Mouse (Mus musculus) limb, embryonic 14.5 days (tissue): ENCODE results near the gene Ccdc159. TPM values are rescaled to one million over a fixed set of nuclear protein-coding genes. Genes with fewer than 3 reads are reported as not detected.
A peak's percentile ranks its signal among the peaks of the same experiment; 100 is the strongest.

Experiments
- ATAC-seq: fragments of 200-750 bp; cut with Nextera tagmentation; 2 replicates; pipeline ENCODE4 v1.8.0; 2017; ENCODE audit warnings: low read depth, moderate number of reproducible peaks, moderate TSS enrichment; ENCODE audit not compliant: low FRiP score
- DNase-seq: peaks from one replicate; pipeline ENCODE4 v3.0.0-alpha.2; 2015; ENCODE audit warnings: low spot score
- H3K27ac ChIP-seq: fragments of 300-500 bp; sonication (generic); replicated peaks from 2 replicates; pipeline ENCODE4 v1.5.1; 2014; ENCODE audit warnings: low read depth, mild to moderate bottlenecking, low read length, moderate library complexity, mixed read lengths
- H3K27me3 ChIP-seq: fragments of 300-500 bp; sonication (generic); 2 replicates; pipeline ENCODE4 v1.6.1; 2014; ENCODE audit warnings: low read length, mixed read lengths; ENCODE audit not compliant: control insufficient read depth, insufficient read depth
- H3K36me3 ChIP-seq: fragments of 300-500 bp; sonication (generic); 2 replicates; pipeline ENCODE4 v1.6.1; 2014; ENCODE audit warnings: mild to moderate bottlenecking, low read length, moderate library complexity, mixed read lengths; ENCODE audit not compliant: control insufficient read depth, insufficient read depth
- H3K4me1 ChIP-seq: fragments of 300-500 bp; sonication (generic); 2 replicates; pipeline ENCODE4 v1.6.1; 2014; ENCODE audit warnings: antibody characterized with exemption, low read length, mixed read lengths; ENCODE audit not compliant: control insufficient read depth, insufficient read depth
- H3K4me2 ChIP-seq: fragments of 300-500 bp; sonication (generic); replicated peaks from 2 replicates; pipeline ENCODE4 v1.6.1; 2014; ENCODE audit warnings: low read depth, mild to moderate bottlenecking, low read length, moderate library complexity; ENCODE audit not compliant: severe bottlenecking
- H3K4me3 ChIP-seq: fragments of 300-500 bp; sonication (generic); replicated peaks from 2 replicates; pipeline ENCODE4 v1.5.1; 2014; ENCODE audit warnings: low read length
- H3K9ac ChIP-seq: fragments of 300-500 bp; sonication (generic); 2 replicates; pipeline ENCODE4 v1.6.1; 2014; ENCODE audit warnings: mild to moderate bottlenecking, low read depth, low read length, moderate library complexity; ENCODE audit not compliant: severe bottlenecking
- H3K9me3 ChIP-seq: fragments of 300-500 bp; sonication (generic); 2 replicates; pipeline ENCODE4 v1.6.1; 2016; ENCODE audit warnings: low read length; ENCODE audit not compliant: control insufficient read depth
- POLR2A ChIP-seq: fragments of 200-500 bp; IDR thresholded peaks from 2 replicates; pipeline ENCODE4 v1.8.0; 2012; ENCODE audit warnings: inconsistent platforms, mild to moderate bottlenecking, moderate library complexity, borderline replicate concordance; ENCODE audit not compliant: insufficient read depth, insufficient read length; ENCODE audit errors: extremely low read depth
- WGBS: fragments of 180-500 bp; shearing (Covaris S2); extraction: QIAGEN DNeasy Blood & Tissue Kit; methylation state at CpG from one replicate; pipeline ENCODE4 v1.1.7; 2014; 5-methylcytosine and 5-hydroxymethylcytosine counted together
- polyA plus RNA-seq, 2 experiments: library from polyadenylated mRNA; depleted of rRNA in 1 of 2; stranded (reverse) in 1 of 2; unstranded in 1 of 2; fragments of >200 nt; fragmentation: Nextera tagmentation in 1 of 2; extraction: Ambion mirVana in 1 of 2; gene quantifications; 2 replicates each; pipeline versions ENCODE4 v1.2.1 to v1.2.3; 2012 to 2014

Ccdc159 gene
- polyA plus RNA-seq, 2 experiments: 2.8 to 9.6 TPM

DNA sequence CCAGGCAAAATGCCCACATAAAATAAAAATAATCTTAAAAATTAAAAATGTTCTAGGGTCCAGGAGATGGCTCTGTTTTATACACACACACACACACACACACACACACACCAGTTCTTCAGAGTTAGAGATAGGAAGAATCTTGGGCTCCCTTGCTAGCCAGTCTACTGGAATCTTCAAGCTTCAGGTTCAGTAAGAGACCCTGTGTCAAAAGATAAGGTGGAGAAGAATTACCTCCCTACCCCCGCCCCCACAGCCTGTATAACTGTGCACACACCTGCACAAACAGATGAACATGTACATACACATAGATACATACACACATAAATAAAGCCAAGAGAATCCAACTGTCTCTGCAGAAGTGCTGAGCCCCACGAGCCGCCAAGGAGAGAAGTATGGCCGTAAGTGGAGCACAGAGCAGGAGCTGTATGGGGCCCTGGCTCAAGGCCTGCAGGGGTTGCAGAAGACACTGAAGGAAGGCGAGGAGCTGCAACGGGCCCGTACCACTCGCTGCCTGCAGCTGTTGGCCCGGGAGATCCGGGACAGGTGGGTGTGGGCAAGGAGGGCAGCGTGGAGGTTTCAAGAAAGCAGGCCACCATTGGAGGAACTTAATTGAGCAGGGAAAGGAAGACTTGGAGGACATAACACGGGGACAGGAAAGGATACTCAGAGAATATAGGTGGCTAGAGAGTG lies 5.3 kb downstream of the Ccdc159 start:
- no peaks in the 10 kb centered on the region for H3K9me3 ChIP-seq
- TF ChIP-seq POLR2A: no peak

DNA sequence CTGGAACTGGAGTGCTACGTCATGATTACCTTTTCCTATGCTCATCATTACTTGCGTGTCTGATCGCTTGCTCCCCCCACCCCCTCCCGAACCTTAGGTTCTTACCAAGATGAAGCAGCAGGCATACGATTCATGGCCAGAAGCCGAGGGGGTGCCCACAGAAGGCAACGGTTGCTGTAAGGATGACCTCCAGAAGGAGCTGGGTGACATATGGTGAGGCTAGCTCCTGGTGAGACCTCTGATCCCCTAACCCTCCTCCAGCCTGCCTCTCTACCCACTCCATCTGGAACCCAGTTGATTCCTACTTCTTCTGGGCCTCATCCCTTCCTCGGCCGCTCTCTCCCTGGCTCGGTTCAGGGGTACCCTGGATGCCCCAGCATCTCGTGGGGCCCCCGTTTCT lies 6.8 kb downstream of the Ccdc159 start:
- Histone ChIP-seq H3K4me1 (peaks cover 3% of the 10 kb centered on the region; the same call in 1 of the 2 replicates), H3K4me2 (no peak overlapping the region), H3K9ac (no peak overlapping the region), H3K27me3 (no peaks in the 10 kb centered on the region), H3K9me3 (no peaks in the 10 kb centered on the region), H3K36me3 (no peaks in the 10 kb centered on the region), H3K4me3 (no peak overlapping the region), H3K27ac (no peak overlapping the region)
- DNase-seq (no peak), ATAC-seq (no peak)
- TF ChIP-seq POLR2A: no peak
- WGBS: 85% methylated on average over 12 of the region's 12 CpGs

More for the DNA sequence above, 5.3 kb downstream of the Ccdc159 start:
- whole genome bisulfite sequencing: 59% methylated on average over 12 of the region's 12 CpGs
- no peaks in the 10 kb centered on the region for H3K27me3 ChIP-seq
- no peak overlapping the region for H3K27ac ChIP-seq
- no peak for DNase-seq
- H3K9ac ChIP-seq: no peak overlapping the region
- no peak for ATAC-seq
- peaks cover 3% of the 10 kb centered on the region; the same call in 1 of the 2 replicates for H3K4me1 ChIP-seq
- H3K4me3 ChIP-seq: no peak overlapping the region
- H3K36me3 ChIP-seq: no peaks in the 10 kb centered on the region
- H3K4me2 ChIP-seq: no peak overlapping the region

DNA sequence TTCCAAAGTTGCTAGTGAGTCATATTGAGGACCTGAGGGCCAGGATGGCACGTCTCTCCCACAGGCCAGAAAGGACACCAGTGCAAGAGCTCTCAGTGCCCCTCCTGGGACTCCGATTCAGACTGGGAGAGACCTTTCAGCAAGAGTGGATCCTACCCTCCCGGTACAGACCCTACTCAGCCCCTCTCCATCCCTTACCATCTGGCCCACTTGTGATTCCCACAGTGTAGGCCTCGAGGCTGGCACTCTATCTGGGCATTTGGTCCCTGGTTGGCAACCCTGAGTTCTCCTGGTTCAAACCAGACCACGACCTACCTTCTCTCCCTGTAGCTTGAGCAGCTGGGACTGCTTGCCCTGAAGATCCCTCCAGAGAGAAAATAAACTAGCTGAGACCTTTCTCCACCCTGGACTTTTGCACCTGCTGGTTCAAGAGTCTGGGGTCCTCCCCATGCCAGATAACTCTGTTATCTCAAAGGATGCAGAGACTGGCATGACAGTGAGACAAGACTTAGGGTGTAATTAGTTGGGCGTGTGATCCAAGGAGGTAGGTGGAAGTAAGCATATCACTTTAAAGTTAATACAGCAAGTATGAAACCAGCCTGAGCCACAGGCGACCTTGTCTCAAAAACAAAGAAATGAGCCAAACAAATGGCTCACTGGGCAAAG lies 8.3 kb downstream of the Ccdc159 start:
- peak overlapping the region; percentile 72; the same call in 1 of the 2 replicates for H3K4me2 ChIP-seq

GRCm38 (mm10) chr9:21936692-21937570 lies 9.7 kb downstream of the Ccdc159 start, which contains the start of gene Plppr2:
Plppr2 (plus strand) TSS chr9:21937033.
- WGBS: 3% methylated on average over 43 of the region's 43 CpGs
- DNase-seq (peak; percentile 95), ATAC-seq (peak; percentile 97)
- 0 out of 2 replicates have a peak, but pooled peaks have one; percentile 39 for TF ChIP-seq POLR2A
- Histone ChIP-seq H3K4me3 (peak within 1 kb of the TSS; percentile 58), H3K36me3 (peaks cover 8% of the 10 kb centered on the region; the same call in 1 of the 2 replicates), H3K4me2 (peak within 1 kb of the TSS; percentile 72), H3K4me1 (peaks cover 3% of the 10 kb centered on the region; the same call in 1 of the 2 replicates), H3K9ac (peak within 1 kb of the TSS; percentile 59), H3K27ac (peak within 1 kb of the TSS; percentile 19; the same call in 1 of the 2 replicates), H3K9me3 (no peaks in the 10 kb centered on the region), H3K27me3 (no peaks in the 10 kb centered on the region)

More for the DNA sequence above, 8.3 kb downstream of the Ccdc159 start:
- TF ChIP-seq POLR2A: no peak
- no peak overlapping the region for H3K4me3 ChIP-seq
- H3K27ac ChIP-seq: no peak overlapping the region
- DNase-seq: no peak
- WGBS: 80% methylated on average over 7 of the region's 7 CpGs
- peaks cover 3% of the 10 kb centered on the region; the same call in 1 of the 2 replicates for H3K4me1 ChIP-seq
- peaks cover 4% of the 10 kb centered on the region; the same call in 1 of the 2 replicates for H3K36me3 ChIP-seq
- no peaks in the 10 kb centered on the region for H3K9me3 ChIP-seq
- H3K9ac ChIP-seq: no peak overlapping the region
- ATAC-seq: no peak
- no peaks in the 10 kb centered on the region for H3K27me3 ChIP-seq
